Mouse (Mus musculus) midbrain, postnatal 0 days (tissue): ENCODE results near the gene Zc3h14. TPM values are rescaled to one million over a fixed set of nuclear protein-coding genes. Genes with fewer than 3 reads are reported as not detected.
A peak's percentile ranks its signal among the peaks of the same experiment; 100 is the strongest.

ENCODE experiments used
- ATAC-seq: fragments of 200-750 bp; cut with Nextera tagmentation; 2 replicates; pipeline ENCODE4 v1.8.0; 2017; ENCODE audit warnings: moderate number of reproducible peaks, mild to moderate bottlenecking, moderate TSS enrichment, moderate library complexity; ENCODE audit not compliant: low FRiP score
- DNase-seq: peaks from one replicate; pipeline ENCODE4 v3.0.0-alpha.2; 2015; ENCODE audit warnings: low spot score
- H3K27ac ChIP-seq: fragments of 300-500 bp; sonication (generic); 2 replicates; pipeline ENCODE4 v1.5.1; 2014; ENCODE audit warnings: low read depth, mild to moderate bottlenecking, low read length, mixed read lengths
- H3K27me3 ChIP-seq: fragments of 300-500 bp; sonication (generic); 2 replicates; pipeline ENCODE4 v1.6.1; 2014; ENCODE audit warnings: low read length, control low read depth, mixed read lengths; ENCODE audit not compliant: insufficient read depth
- H3K36me3 ChIP-seq: fragments of 300-500 bp; sonication (generic); 2 replicates; pipeline ENCODE4 v1.6.1; 2014; ENCODE audit warnings: low read length, control low read depth, mixed read lengths; ENCODE audit not compliant: insufficient read depth
- H3K4me1 ChIP-seq: fragments of 300-500 bp; sonication (generic); 2 replicates; pipeline ENCODE4 v1.6.1; 2014; ENCODE audit warnings: mild to moderate bottlenecking, control low read depth, antibody characterized with exemption, low read length, mixed read lengths; ENCODE audit not compliant: insufficient read depth
- H3K4me2 ChIP-seq: fragments of 300-500 bp; sonication (generic); 2 replicates; pipeline ENCODE4 v1.6.1; 2014; ENCODE audit warnings: low read depth, mild to moderate bottlenecking, low read length, mixed read lengths; ENCODE audit not compliant: poor library complexity, severe bottlenecking
- H3K4me3 ChIP-seq: fragments of 300-500 bp; sonication (generic); 2 replicates; pipeline ENCODE4 v1.5.1; 2014; ENCODE audit warnings: low read depth, mild to moderate bottlenecking, low read length, moderate library complexity
- H3K9ac ChIP-seq: fragments of 300-500 bp; sonication (generic); replicated peaks from 2 replicates; pipeline ENCODE4 v1.6.1; 2014; ENCODE audit warnings: mild to moderate bottlenecking, low read length, moderate library complexity, mixed read lengths; ENCODE audit not compliant: poor library complexity, severe bottlenecking
- H3K9me3 ChIP-seq: fragments of 300-500 bp; sonication (generic); 2 replicates; pipeline ENCODE4 v1.6.1; 2016; ENCODE audit warnings: low read length, control low read depth
- CTCF ChIP-seq: IDR thresholded peaks from 2 replicates; pipeline ENCODE4 v1.5.1; 2016; ENCODE audit warnings: antibody characterized with exemption, mild to moderate bottlenecking
- WGBS: fragments of 180-500 bp; shearing (Covaris S2); extraction: QIAGEN DNeasy Blood & Tissue Kit; methylation state at CpG from one replicate; pipeline ENCODE4 v1.1.7; 2014; 5-methylcytosine and 5-hydroxymethylcytosine counted together
- polyA plus RNA-seq: library from polyadenylated mRNA; unstranded; fragments of >200 nt; fragmentation: Nextera tagmentation; extraction: Ambion mirVana; gene quantifications from 2 replicates; pipeline ENCODE4 v1.2.1, GENCODE M21; 2015
- total RNA-seq: library from RNA; depleted of rRNA; stranded (reverse); fragments of >200 nt; gene quantifications from 2 replicates; pipeline ENCODE4 v1.2.3, GENCODE M21; 2014

Gene Zc3h14
- total and polyA plus RNA-seq, 2 experiments from 2014 or later, result 95.5 to 98.3 TPM

GRCm38 (mm10) chr12:98804078-98804748, 57.4 kb downstream of the Zc3h14 start:
- H3K9me3 ChIP-seq, result no peaks in the 10 kb centered on the region
- no peak for ATAC-seq
- peak; percentile 37 for DNase-seq
- H3K27me3 ChIP-seq, result no peaks in the 10 kb centered on the region
- H3K36me3 ChIP-seq, result peaks cover 25% of the 10 kb centered on the region; the same call in 1 of the 2 replicates
- no peak overlapping the region for H3K27ac ChIP-seq
- H3K4me2 ChIP-seq, result no peak overlapping the region
- TF ChIP-seq CTCF, result no peak
- H3K9ac ChIP-seq, result no peak overlapping the region
- no peaks in the 10 kb centered on the region for H3K4me1 ChIP-seq
- no peak overlapping the region for H3K4me3 ChIP-seq
- 82% methylated on average over 3 of the region's 3 CpGs for WGBS

GRCm38 (mm10) chr12:98820781-98821180, 74.0 kb downstream of the Zc3h14 start:
- H3K27ac ChIP-seq, result no peak overlapping the region
- no peaks in the 10 kb centered on the region for H3K4me1 ChIP-seq
- ATAC-seq (no peak), DNase-seq (no peak)
- TF ChIP-seq CTCF, result no peak
- H3K9ac ChIP-seq, result no peak overlapping the region
- no peaks in the 10 kb centered on the region for H3K27me3 ChIP-seq
- H3K9me3 ChIP-seq, result no peaks in the 10 kb centered on the region
- H3K4me2 ChIP-seq, result no peak overlapping the region
- peaks cover 15% of the 10 kb centered on the region; the same call in 1 of the 2 replicates for H3K36me3 ChIP-seq
- no peak overlapping the region for H3K4me3 ChIP-seq
- WGBS, result 35% methylated on average over 2 of the region's 2 CpGs

GRCm38 (mm10) chr12:98831122-98831521, 84.4 kb downstream of the Zc3h14 start:
- Histone ChIP-seq H3K9ac (no peak overlapping the region), H3K4me3 (no peak overlapping the region), H3K4me2 (no peak overlapping the region), H3K4me1 (no peaks in the 10 kb centered on the region), H3K36me3 (peaks cover 12% of the 10 kb centered on the region), H3K27me3 (no peaks in the 10 kb centered on the region), H3K27ac (no peak overlapping the region), H3K9me3 (no peaks in the 10 kb centered on the region)
- DNase-seq (no peak), ATAC-seq (no peak)
- WGBS, result 87% methylated on average over 7 of the region's 7 CpGs
- no peak for TF ChIP-seq CTCF

- Histone ChIP-seq H3K4me3 (no peak overlapping the region), H3K9ac (no peak overlapping the region), H3K4me1 (no peaks in the 10 kb centered on the region), H3K9me3 (no peaks in the 10 kb centered on the region), H3K36me3 (peaks cover 13% of the 10 kb centered on the region), H3K4me2 (no peak overlapping the region), H3K27me3 (no peaks in the 10 kb centered on the region), H3K27ac (no peak overlapping the region)
- TF ChIP-seq CTCF, result no peak
- DNase-seq (no peak), ATAC-seq (no peak)
- 93% methylated on average over 8 of the region's 8 CpGs for WGBS
These were observed 86.3 kb downstream of the Zc3h14 start for GRCm38 (mm10) chr12:98832929-98833598.

GRCm38 (mm10) chr12:98833901-98834300, 87.1 kb downstream of the Zc3h14 start:
- TF ChIP-seq CTCF, result no peak
- H3K4me3 ChIP-seq, result no peak overlapping the region
- no peak overlapping the region for H3K27ac ChIP-seq
- DNase-seq (no peak), ATAC-seq (no peak)
- no peaks in the 10 kb centered on the region for H3K27me3 ChIP-seq
- H3K4me1 ChIP-seq, result no peaks in the 10 kb centered on the region
- H3K9me3 ChIP-seq, result no peaks in the 10 kb centered on the region
- peaks cover 13% of the 10 kb centered on the region for H3K36me3 ChIP-seq
- H3K4me2 ChIP-seq, result no peak overlapping the region
- H3K9ac ChIP-seq, result no peak overlapping the region
- WGBS, result 87% methylated on average over 1 of the region's 1 CpGs

GRCm38 (mm10) chr12:98834879-98835278, 88.1 kb downstream of the Zc3h14 start:
- H3K4me1 ChIP-seq, result no peaks in the 10 kb centered on the region
- no peaks in the 10 kb centered on the region for H3K9me3 ChIP-seq
- no peak overlapping the region for H3K9ac ChIP-seq
- H3K36me3 ChIP-seq, result peaks cover 13% of the 10 kb centered on the region
- WGBS, result 96% methylated on average over 2 of the region's 2 CpGs
- H3K4me2 ChIP-seq, result no peak overlapping the region
- no peak overlapping the region for H3K27ac ChIP-seq
- DNase-seq, result no peak
- no peak for TF ChIP-seq CTCF
- no peak for ATAC-seq
- no peaks in the 10 kb centered on the region for H3K27me3 ChIP-seq
- no peak overlapping the region for H3K4me3 ChIP-seq
